In the genomic region with DNA sequence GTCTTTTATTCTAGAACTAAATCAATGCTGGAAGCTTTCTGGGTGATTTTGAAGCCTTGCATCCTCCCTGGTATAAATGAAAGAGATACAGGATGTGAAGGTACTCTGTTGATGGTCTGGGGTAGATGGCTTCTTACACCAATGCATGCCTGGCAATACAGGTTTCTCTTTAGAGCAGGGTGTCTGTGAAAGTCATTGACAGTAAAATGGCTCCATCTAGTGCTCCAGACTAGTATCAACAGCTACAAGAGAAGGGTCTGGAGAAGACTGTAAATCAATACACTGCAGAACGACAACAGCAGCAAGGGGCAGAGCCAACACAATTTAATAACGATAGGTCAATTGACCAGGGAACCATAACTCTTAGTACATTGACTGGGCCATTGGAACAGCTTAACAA, we compare ENCODE assay signal across 8 mouse cellular contexts.
DNase-seq lines count a peak whose midpoint lies in the region; ATAC-seq and TF ChIP-seq lines count a peak whose summit lies in the region.

No protein-coding gene starts in this region.

- TF ChIP-seq POLR2A in heart, adult 2 months (IDR thresholded peaks at IDR 0.05; ENCODE audit: insufficient read depth, low read depth, low read length), result no peak
- no peak for TF ChIP-seq POLR2A in testis, adult 2 months (IDR thresholded peaks at IDR 0.05; ENCODE audit: control insufficient read depth, low read depth, low read length)
- no peak for TF ChIP-seq POLR2A in limb, embryonic 14.5 days (IDR thresholded peaks at IDR 0.05; ENCODE audit: borderline replicate concordance, extremely low read depth, insufficient read depth, insufficient read length)

- no peak overlapping the region for H3K4me3 ChIP-seq in heart, adult 2 months
- no peak overlapping the region for H3K4me3 ChIP-seq in heart, embryonic 11.5 days (ENCODE audit: low read depth, low read length)
- H3K4me3 ChIP-seq in testis, adult 2 months (ENCODE audit: control insufficient read depth, low read depth, low read length), result no peak overlapping the region
- no peak overlapping the region for H3K4me3 ChIP-seq in limb, embryonic 14.5 days (replicated peaks; ENCODE audit: low read length)

- peak; percentile 74 for TF ChIP-seq CTCF in heart, adult 2 months (IDR thresholded peaks at IDR 0.05)
- peak; percentile 11; the same call in 1 of the 2 replicates for TF ChIP-seq CTCF in testis, adult 2 months (IDR thresholded peaks at IDR 0.05; ENCODE audit: control insufficient read depth, insufficient read depth, insufficient replicate concordance, low read depth, low read length)

- intact Hi-C loops in heart, adult 2 months (cut with DNase I), result loop anchor here (5.0 kb wide), 1 partner anchor 1641 kb away; no protein-coding TSS in a partner anchor

- H3K27ac ChIP-seq in heart, adult 2 months, result no peak overlapping the region
- H3K27ac ChIP-seq in heart, embryonic 11.5 days (ENCODE audit: low read depth, low read length), result no peak overlapping the region
- H3K27ac ChIP-seq in testis, adult 2 months (ENCODE audit: control insufficient read depth, insufficient read depth, low read depth, low read length), result peak overlapping the region; percentile 53; the same call in 1 of the 2 replicates
- H3K27ac ChIP-seq in limb, embryonic 14.5 days (replicated peaks; ENCODE audit: low read depth, low read length), result no peak overlapping the region

- H3K9ac ChIP-seq in heart, adult 2 months (ENCODE audit: low read depth, low read length), result no peak overlapping the region
- no peak overlapping the region for H3K9ac ChIP-seq in heart, embryonic 11.5 days (ENCODE audit: low read depth, low read length)
- no peak overlapping the region for H3K9ac ChIP-seq in limb, embryonic 14.5 days (ENCODE audit: low read depth, low read length, severe bottlenecking)

- no peaks in the 10 kb centered on the region for H3K79me2 ChIP-seq in heart, adult 2 months (replicated peaks; ENCODE audit: control insufficient read depth, insufficient read depth, low read length)

- 45% methylated on average over 2 of the region's 2 CpGs for WGBS in heart, adult 2 months
- 53% methylated on average over 2 of the region's 2 CpGs for WGBS in heart, embryonic 11.5 days (ENCODE audit: insufficient replicate concordance)
- 23% methylated on average over 2 of the region's 2 CpGs for WGBS in limb, embryonic 14.5 days

- H3K27me3 ChIP-seq in heart, adult 2 months (ENCODE audit: control insufficient read depth, insufficient read depth, low read length), result no peaks in the 10 kb centered on the region
- no peaks in the 10 kb centered on the region for H3K27me3 ChIP-seq in heart, embryonic 11.5 days (ENCODE audit: control insufficient read depth, insufficient read depth, low read length)
- H3K27me3 ChIP-seq in testis, adult 2 months (ENCODE audit: control insufficient read depth, insufficient read depth, low read length), result no peaks in the 10 kb centered on the region
- H3K27me3 ChIP-seq in limb, embryonic 14.5 days (ENCODE audit: control insufficient read depth, insufficient read depth, low read length), result no peaks in the 10 kb centered on the region
- no peaks in the 10 kb centered on the region for H3K27me3 ChIP-seq in splenic B cell, adult 2 months (ENCODE audit: control insufficient read depth, insufficient read depth, low read length, poor library complexity, severe bottlenecking)

- TF ChIP-seq EP300 in heart, adult 2 months (IDR thresholded peaks at IDR 0.05; ENCODE audit: insufficient read depth, low read depth, low read length), result no peak

- DNase-seq in heart, adult 2 months, result no peak
- DNase-seq in testis, postnatal 14 days (ENCODE audit: low spot score), result no peak
- DNase-seq in embryo, embryonic 10.5 days (ENCODE audit: low spot score), result peak; percentile 76
- DNase-seq in limb, embryonic 14.5 days (ENCODE audit: low spot score), result peak; percentile 42
- peak; percentile 35 for DNase-seq in splenic B cell, adult 2 months (ENCODE audit: low read depth, low spot score)
- DNase-seq in gastrocnemius, postnatal 25 days, result no peak

- H3K4me1 ChIP-seq in heart, adult 2 months (ENCODE audit: control insufficient read depth, insufficient read depth, low read length), result no peaks in the 10 kb centered on the region
- H3K4me1 ChIP-seq in heart, embryonic 11.5 days (ENCODE audit: control insufficient read depth, insufficient read depth, low read length), result no peaks in the 10 kb centered on the region
- H3K4me1 ChIP-seq in testis, adult 2 months (ENCODE audit: control insufficient read depth, insufficient read depth, low read length), result no peaks in the 10 kb centered on the region
- no peaks in the 10 kb centered on the region for H3K4me1 ChIP-seq in limb, embryonic 14.5 days (ENCODE audit: control insufficient read depth, insufficient read depth, low read length)

- no peak overlapping the region for H3K4me2 ChIP-seq in heart, embryonic 11.5 days
- no peak overlapping the region for H3K4me2 ChIP-seq in limb, embryonic 14.5 days (replicated peaks; ENCODE audit: low read depth, low read length, severe bottlenecking)

- H3K36me3 ChIP-seq in heart, adult 2 months (ENCODE audit: control insufficient read depth, insufficient read depth, low read length), result no peaks in the 10 kb centered on the region
- H3K36me3 ChIP-seq in heart, embryonic 11.5 days (ENCODE audit: control insufficient read depth, insufficient read depth, low read length), result no peaks in the 10 kb centered on the region
- no peaks in the 10 kb centered on the region for H3K36me3 ChIP-seq in testis, adult 2 months (ENCODE audit: control insufficient read depth, insufficient read depth, low read length)
- no peaks in the 10 kb centered on the region for H3K36me3 ChIP-seq in limb, embryonic 14.5 days (ENCODE audit: control insufficient read depth, insufficient read depth, low read length)
- no peaks in the 10 kb centered on the region for H3K36me3 ChIP-seq in splenic B cell, adult 2 months (ENCODE audit: control insufficient read depth, insufficient read depth, low read length, poor library complexity, severe bottlenecking)

- H3K9me3 ChIP-seq in heart, embryonic 11.5 days (replicated peaks; ENCODE audit: control insufficient read depth, low read length), result no peaks in the 10 kb centered on the region
- H3K9me3 ChIP-seq in limb, embryonic 14.5 days (ENCODE audit: control insufficient read depth, low read length), result no peaks in the 10 kb centered on the region

- no peak for ATAC-seq in heart, embryonic 11.5 days (replicated peaks; ENCODE audit: insufficient number of reproducible peaks, low FRiP score, low TSS enrichment)
- ATAC-seq in limb, embryonic 14.5 days (ENCODE audit: low FRiP score, low read depth), result no peak

Comparison
In these comparisons a context has a peak if more than half of its experiments do, and no peak if none do; other contexts are left out.
1. DNase-seq: peak in embryo, embryonic 10.5 days (single experiment), limb, embryonic 14.5 days (single experiment) and splenic B cell, adult 2 months (single experiment); none in heart, adult 2 months (0 of 2), testis, postnatal 14 days (single experiment) and gastrocnemius, postnatal 25 days (single experiment).